Mouse (Mus musculus) thymus, adult 2 months (tissue): ENCODE data around the gene Kcnab3.

Source experiments
- CTCF ChIP-seq: fragments of 200-500 bp; IDR thresholded peaks from 2 replicates; pipeline ENCODE4 v1.5.1; 2012; ENCODE audit warnings: mild to moderate bottlenecking, control low read depth, low read length, moderate library complexity, borderline replicate concordance; ENCODE audit not compliant: control insufficient read depth, poor library complexity, insufficient read depth; ENCODE audit errors: extremely low read depth
- POLR2A ChIP-seq: fragments of 200-500 bp; IDR thresholded peaks from 2 replicates; pipeline ENCODE4 v1.6.1; 2012; ENCODE audit warnings: mild to moderate bottlenecking, low read length, control low read depth, moderate library complexity; ENCODE audit not compliant: control insufficient read depth, poor library complexity, insufficient read depth; ENCODE audit errors: extremely low read depth

- TF ChIP-seq CTCF = no peak
- no peak for TF ChIP-seq POLR2A
Measured at GRCm38 (mm10) chr11:69365722-69366121, 39.7 kb downstream of the Kcnab3 start.
